Mouse (Mus musculus) layer of hippocampus, postnatal 25 days (tissue): ENCODE data around the gene Capn10. TPM values are rescaled to one million over a fixed set of nuclear protein-coding genes. Genes with fewer than 3 reads are reported as not detected.
A peak's percentile ranks its signal among the peaks of the same experiment; 100 is the strongest.
"Not testable (repeated sequence)": the region's sequence is repeated elsewhere in the genome, so short reads cannot be mapped to it uniquely, and the experiment has no call there.

ENCODE experiments used
- DNase-seq, 2 experiments: peaks; one replicate each; pipeline ENCODE4 v3.0.0; 2022; ENCODE audit warnings: mixed read lengths in 2 of 2, low spot score in 1 of 2; ENCODE audit errors: extremely low spot score in 1 of 2
- total RNA-seq, 2 experiments: library from RNA; stranded (reverse); gene quantifications; 2 replicates each; pipeline ENCODE4 v1.2.3; 2021

The Capn10 gene
- total RNA-seq, 2 experiments from 2014 or later, result 40.8 to 49.5 TPM

- no peak for DNase-seq
Observed at GRCm38 (mm10) chr1:92916725-92917124, 17.5 kb upstream of the Capn10 start.

GRCm38 (mm10) chr1:92919151-92919550 lies 15.0 kb upstream of the Capn10 start:
- no peak for DNase-seq

GRCm38 (mm10) chr1:92919775-92920174 lies 14.4 kb upstream of the Capn10 start:
- DNase-seq, result no peak

GRCm38 (mm10) chr1:92920474-92921200 lies 13.5 kb upstream of the Capn10 start:
- no peak for DNase-seq

GRCm38 (mm10) chr1:92921496-92921895 lies 12.7 kb upstream of the Capn10 start:
- no peak for DNase-seq

GRCm38 (mm10) chr1:92930171-92930706 lies 3.9 kb upstream of the Capn10 start:
- no peak for DNase-seq

- DNase-seq, result no peak
Observed at GRCm38 (mm10) chr1:92933611-92934010, 565 bp upstream of the Capn10 start.

- peak in 1 of 2 experiments; percentile 45 for DNase-seq
Observed at GRCm38 (mm10) chr1:92935054-92935962, 1.1 kb downstream of the Capn10 start.

GRCm38 (mm10) chr1:92935977-92936376 lies 1.8 kb downstream of the Capn10 start:
- no peak for DNase-seq

GRCm38 (mm10) chr1:92936467-92936866 lies 2.3 kb downstream of the Capn10 start:
- DNase-seq, result no peak

GRCm38 (mm10) chr1:92937797-92938196 lies 3.6 kb downstream of the Capn10 start:
- no peak for DNase-seq

GRCm38 (mm10) chr1:92939746-92940145 lies 5.6 kb downstream of the Capn10 start:
- no peak for DNase-seq

GRCm38 (mm10) chr1:92943219-92943989 lies 9.2 kb downstream of the Capn10 start:
- no peak for DNase-seq

GRCm38 (mm10) chr1:92947966-92948365 lies 13.8 kb downstream of the Capn10 start:
- DNase-seq, result no peak

GRCm38 (mm10) chr1:92949426-92949825 lies 15.2 kb downstream of the Capn10 start:
- no peak for DNase-seq

GRCm38 (mm10) chr1:92950607-92951006 lies 16.4 kb downstream of the Capn10 start, which contains the start of gene Gpr35:
Gpr35 (plus strand) TSS chr1:92950865.
- no peak for DNase-seq

- no peak for DNase-seq
Observed at GRCm38 (mm10) chr1:92953641-92954040, 19.5 kb downstream of the Capn10 start.

GRCm38 (mm10) chr1:92956571-92957335 lies 22.6 kb downstream of the Capn10 start:
- peak; percentile 71 to 73 for DNase-seq

GRCm38 (mm10) chr1:92958999-92959398 lies 24.8 kb downstream of the Capn10 start:
- DNase-seq, result no peak

GRCm38 (mm10) chr1:92970791-92971190 lies 36.6 kb downstream of the Capn10 start:
- DNase-seq, result not testable (repeated sequence)
